Mouse (Mus musculus) CH12.LX (cell line): ENCODE measurements at regions not wholly inside any gene's neighbourhood (a gene's known extent, or its start where the extent isn't known, plus 50 kb on each side); places are given as distances from the start of the nearest gene placed in this dataset.

ENCODE experiments used
- DNase-seq: peaks from one replicate; pipeline ENCODE4 v3.0.0-alpha.2; 2013; ENCODE audit errors: extremely low read depth
- H3K27ac ChIP-seq: 2 replicates; pipeline ENCODE4 v1.5.1; 2012; ENCODE audit warnings: low read depth, mild to moderate bottlenecking, control low read depth, moderate library complexity; ENCODE audit not compliant: insufficient read depth
- H3K27me3 ChIP-seq: replicated peaks from 2 replicates; pipeline ENCODE3; 2012; ENCODE audit warnings: inconsistent platforms
- H3K36me3 ChIP-seq, 2 experiments: replicated peaks in 1 of 2; 2 replicates each; pipeline versions ENCODE3 to v1.6.1; 2012; ENCODE audit warnings: inconsistent platforms in 1 of 2, low read length in 1 of 2, mild to moderate bottlenecking in 1 of 2, mixed read lengths in 1 of 2, moderate library complexity in 1 of 2; ENCODE audit not compliant: control insufficient read depth in 1 of 2, insufficient read depth in 1 of 2
- H3K4me1 ChIP-seq, 2 experiments: 2 replicates each; pipeline ENCODE4 v1.6.1; 2012; ENCODE audit warnings: inconsistent platforms in 1 of 2, moderate library complexity in 1 of 2; ENCODE audit not compliant: insufficient read depth in 2 of 2, control insufficient read depth in 1 of 2
- H3K4me2 ChIP-seq: 2 replicates; pipeline ENCODE4 v1.6.1; 2012; ENCODE audit warnings: low read depth, mild to moderate bottlenecking, control low read depth; ENCODE audit not compliant: poor library complexity, insufficient read depth, severe bottlenecking
- H3K4me3 ChIP-seq, 3 experiments: fragments of 150-350 bp in 1 of 3; sonication (generic) in 1 of 3; replicated peaks in 1 of 3; 2 replicates each; pipeline versions ENCODE3 to v1.5.1; 2011 to 2012; ENCODE audit warnings: low read depth in 2 of 3, low read length in 2 of 3, mild to moderate bottlenecking in 2 of 3, moderate library complexity in 2 of 3, control low read depth in 1 of 3, improper control_type of control experiment in 1 of 3, inconsistent platforms in 1 of 3, mixed read lengths in 1 of 3; ENCODE audit not compliant: poor library complexity in 1 of 3
- H3K79me2 ChIP-seq: replicated peaks from 2 replicates; pipeline ENCODE4 v1.6.1; 2012; ENCODE audit warnings: mild to moderate bottlenecking, moderate library complexity; ENCODE audit not compliant: control insufficient read depth, poor library complexity, insufficient read depth, severe bottlenecking; ENCODE audit errors: extremely low read depth
- H3K9ac ChIP-seq: 2 replicates; pipeline ENCODE4 v1.6.1; 2012; ENCODE audit warnings: low read depth, mild to moderate bottlenecking, control low read depth, moderate library complexity; ENCODE audit not compliant: insufficient read depth
- H3K9me3 ChIP-seq: replicated peaks from 2 replicates; pipeline ENCODE3; 2012; ENCODE audit warnings: low read length, inconsistent platforms, mixed read lengths
- CHD2 ChIP-seq: IDR thresholded peaks from 2 replicates; pipeline ENCODE4 v1.6.1; 2011; ENCODE audit warnings: low read length, improper control_type of control experiment
- E2F4 ChIP-seq: IDR thresholded peaks from 2 replicates; pipeline ENCODE4 v1.6.1; 2011; ENCODE audit warnings: low read depth, low read length, improper control_type of control experiment; ENCODE audit not compliant: insufficient replicate concordance
- ELF1 ChIP-seq: IDR thresholded peaks from 2 replicates; pipeline ENCODE4 v1.6.1; 2014; ENCODE audit warnings: low read depth, mild to moderate bottlenecking, inconsistent platforms, low read length, improper control_type of control experiment
- EP300 ChIP-seq: IDR thresholded peaks from 2 replicates; pipeline ENCODE4 v1.6.1; 2011; ENCODE audit warnings: low read length, improper control_type of control experiment
- HCFC1 ChIP-seq: IDR thresholded peaks from 2 replicates; pipeline ENCODE4 v1.6.1; 2012; ENCODE audit warnings: low read depth, mild to moderate bottlenecking, inconsistent platforms, low read length, improper control_type of control experiment
- JUN ChIP-seq: IDR thresholded peaks from 2 replicates; pipeline ENCODE4 v1.6.1; 2011; ENCODE audit warnings: low read depth, mild to moderate bottlenecking, low read length, improper control_type of control experiment, moderate library complexity; ENCODE audit not compliant: insufficient read depth
- KAT2A ChIP-seq: IDR thresholded peaks from 2 replicates; pipeline ENCODE4 v1.6.1; 2012; ENCODE audit warnings: low read length, improper control_type of control experiment, inconsistent platforms; ENCODE audit not compliant: insufficient replicate concordance
- MAFK ChIP-seq: IDR thresholded peaks from 2 replicates; pipeline ENCODE4 v1.6.1; 2011; ENCODE audit warnings: low read length, improper control_type of control experiment; ENCODE audit not compliant: insufficient replicate concordance
- MAZ ChIP-seq: IDR thresholded peaks from 2 replicates; pipeline ENCODE4 v1.6.1; 2012; ENCODE audit warnings: low read depth, mild to moderate bottlenecking, inconsistent platforms, low read length, improper control_type of control experiment, moderate library complexity
- MEF2A ChIP-seq: IDR thresholded peaks from 2 replicates; pipeline ENCODE4 v1.6.1; 2014; ENCODE audit warnings: low read depth, mild to moderate bottlenecking, inconsistent platforms, low read length, improper control_type of control experiment, borderline replicate concordance
- MXI1 ChIP-seq: IDR thresholded peaks from 2 replicates; pipeline ENCODE4 v1.6.1; 2011; ENCODE audit warnings: mild to moderate bottlenecking, low read depth, low read length, improper control_type of control experiment
- MYC ChIP-seq: IDR thresholded peaks from 2 replicates; pipeline ENCODE4 v1.6.1; 2011; ENCODE audit warnings: low read depth, mild to moderate bottlenecking, improper control_type of control experiment, low read length
- NELFE ChIP-seq: IDR thresholded peaks from 2 replicates; pipeline ENCODE4 v1.6.1; 2011; ENCODE audit warnings: low read depth, low read length, improper control_type of control experiment
- RAD21 ChIP-seq: IDR thresholded peaks from 2 replicates; pipeline ENCODE4 v1.6.1; 2011; ENCODE audit warnings: low read depth, mild to moderate bottlenecking, low read length, improper control_type of control experiment, moderate library complexity
- SIN3A ChIP-seq: IDR thresholded peaks from 2 replicates; pipeline ENCODE4 v1.6.1; 2012; ENCODE audit warnings: low read length, improper control_type of control experiment, inconsistent platforms
- SMC3 ChIP-seq: IDR thresholded peaks from 2 replicates; pipeline ENCODE4 v1.6.1; 2011; ENCODE audit warnings: low read depth, low read length, improper control_type of control experiment
- TCF12 ChIP-seq: IDR thresholded peaks from 2 replicates; pipeline ENCODE4 v1.6.1; 2014; ENCODE audit warnings: low read depth, mild to moderate bottlenecking, inconsistent platforms, low read length, improper control_type of control experiment
- USF1 ChIP-seq: IDR thresholded peaks from 2 replicates; pipeline ENCODE4 v1.6.1; 2014; ENCODE audit warnings: low read depth, mild to moderate bottlenecking, inconsistent platforms, low read length, improper control_type of control experiment
- ZC3H11A ChIP-seq: IDR thresholded peaks from 2 replicates; pipeline ENCODE4 v1.6.1; 2012; ENCODE audit warnings: low read depth, mild to moderate bottlenecking, inconsistent platforms, low read length, improper control_type of control experiment
- ZNF384 ChIP-seq: IDR thresholded peaks from 2 replicates; pipeline ENCODE4 v1.6.1; 2012; ENCODE audit warnings: low read depth, low read length, improper control_type of control experiment, inconsistent platforms
- dilution Hi-C: fragments of 300-500 bp; cut with MboI; formaldehyde crosslinking; loops from 2 replicates; pipeline ENCODE4 v1.14.3; 2020; ENCODE audit warnings: low sequenced_read_pairs; ENCODE audit not compliant: extremely low pct_unique_long_range_greater_than_20kb, extremely low pct_ligation_motif_present
- in situ Hi-C: fragments of 300-500 bp; cut with MboI; formaldehyde crosslinking; loops from 3 replicates; pipeline ENCODE4 v1.14.3; 2019; ENCODE audit warnings: low sequenced_read_pairs, low pct_ligation_motif_present, low pct_unique_long_range_greater_than_20kb, mixed read lengths

DNA sequence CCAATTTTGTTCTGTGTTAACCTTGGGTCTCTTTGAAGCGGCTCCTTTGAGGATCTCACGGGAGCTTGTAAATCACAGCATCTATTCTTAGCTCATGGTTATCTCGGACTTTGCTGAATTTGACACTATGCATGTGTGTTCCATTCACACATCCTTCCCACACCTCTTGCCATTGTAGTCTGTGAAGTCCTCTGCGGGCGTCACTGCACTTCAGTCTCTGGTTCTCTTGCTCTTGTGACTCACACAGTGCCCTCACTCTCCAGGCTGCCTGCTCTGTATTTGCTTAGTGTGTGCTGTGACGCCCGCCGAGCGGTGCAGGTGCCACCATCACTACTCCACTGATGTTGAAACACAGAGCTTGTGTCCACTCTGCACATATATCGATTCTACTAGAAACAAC lies 1271.2 kb downstream of the Synb start:
- no peaks in the 10 kb centered on the region for H3K79me2 ChIP-seq

DNA sequence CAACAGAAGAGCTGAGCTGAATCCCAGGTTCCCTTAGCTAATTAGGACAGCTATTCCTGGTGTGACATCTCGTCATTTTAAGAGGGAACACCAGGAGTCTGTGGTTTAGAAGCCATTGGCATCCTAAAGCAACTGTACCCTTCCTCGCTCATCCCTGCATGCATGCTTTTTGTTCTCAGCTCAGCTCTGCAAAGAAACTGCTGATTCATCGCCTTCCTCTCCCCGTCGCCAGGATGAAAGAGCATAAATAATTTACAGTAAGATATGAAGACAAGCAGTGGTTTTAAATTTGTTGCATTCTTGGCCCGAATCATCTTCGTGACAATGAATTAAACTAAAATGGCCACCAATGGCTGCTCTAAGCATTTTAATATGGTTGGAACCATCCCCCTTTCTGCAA lies 1272.9 kb downstream of the Synb start:
- H3K4me1 ChIP-seq, result no peaks in the 10 kb centered on the region
- H3K4me3 ChIP-seq, result no peak overlapping the region
- H3K4me2 ChIP-seq, result no peak overlapping the region
- H3K9me3 ChIP-seq, result no peaks in the 10 kb centered on the region
- no peaks in the 10 kb centered on the region for H3K79me2 ChIP-seq
- no peak for TF ChIP-seq ELF1
- 0 out of 2 replicates have a peak, but pooled peaks have one; percentile 29 for TF ChIP-seq MAFK
- in situ Hi-C loops (no loop called here), dilution Hi-C loops (no loop called here)
- no peak overlapping the region for H3K27ac ChIP-seq
- H3K27me3 ChIP-seq, result no peaks in the 10 kb centered on the region
- H3K9ac ChIP-seq, result no peak overlapping the region
- no peak for DNase-seq
- no peaks in the 10 kb centered on the region for H3K36me3 ChIP-seq

More for the DNA sequence above, 1271.2 kb downstream of the Synb start:
- H3K4me3 ChIP-seq, result no peak overlapping the region
- no peak for TF ChIP-seq MXI1
- TF ChIP-seq, all 38 proteins: peak for 0
- H3K4me1 ChIP-seq, result no peaks in the 10 kb centered on the region
- H3K9me3 ChIP-seq, result no peaks in the 10 kb centered on the region
- no peak for DNase-seq
- dilution Hi-C loops (no loop called here), in situ Hi-C loops (no loop called here)
- no peak overlapping the region for H3K4me2 ChIP-seq
- H3K27ac ChIP-seq, result no peak overlapping the region
- no peaks in the 10 kb centered on the region for H3K27me3 ChIP-seq
- H3K36me3 ChIP-seq, result no peaks in the 10 kb centered on the region
- no peak overlapping the region for H3K9ac ChIP-seq

DNA sequence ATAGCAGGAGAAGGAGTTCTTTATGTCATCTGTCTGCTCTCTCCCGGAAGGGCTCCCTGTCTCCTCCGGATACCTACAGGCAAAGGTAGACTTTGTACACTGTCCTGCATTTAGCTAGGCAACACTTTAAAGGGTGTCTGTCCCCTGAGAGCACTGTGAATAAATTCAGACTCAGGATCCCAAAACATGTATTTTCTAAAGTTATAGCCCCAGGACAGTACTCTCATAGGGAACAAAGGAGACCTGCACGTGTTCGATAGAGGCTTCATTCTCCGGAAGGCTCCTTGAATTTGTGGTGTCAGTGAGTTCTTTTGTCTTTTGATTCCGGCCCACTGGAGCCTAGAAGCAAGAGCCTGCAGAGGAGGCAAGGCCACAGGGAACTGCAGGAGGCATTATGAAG lies 1273.3 kb downstream of the Synb start:
- TF ChIP-seq E2F4 (no peak), NELFE (no peak), EP300 (no peak), JUN (no peak), CHD2 (no peak), MXI1 (no peak), SMC3 (no peak), RAD21 (no peak), ZNF384 (no peak), KAT2A (no peak), ZC3H11A (no peak), MEF2A (no peak), MAFK (no peak), HCFC1 (no peak), ELF1 (no peak), TCF12 (no peak), MAZ (no peak), SIN3A (no peak), USF1 (no peak), MYC (no peak)
- Histone ChIP-seq H3K4me3 (no peak overlapping the region), H3K9ac (no peak overlapping the region), H3K9me3 (no peaks in the 10 kb centered on the region), H3K27me3 (no peaks in the 10 kb centered on the region), H3K4me2 (no peak overlapping the region), H3K36me3 (no peaks in the 10 kb centered on the region), H3K4me1 (no peaks in the 10 kb centered on the region), H3K79me2 (no peaks in the 10 kb centered on the region), H3K27ac (no peak overlapping the region)
- DNase-seq, result no peak
- dilution Hi-C loops (no loop called here), in situ Hi-C loops (no loop called here)
